Mouse (Mus musculus) c-Kit-negative CD71-positive TER-119-positive erythroid progenitor cells, embryonic 14.5 days (primary cell): ENCODE measurements around the gene Olfr1087.
"Not testable (repeated sequence)": the region's sequence is repeated elsewhere in the genome, so short reads cannot be mapped to it uniquely, and the experiment has no call there.

Experiments
- DNase-seq: peaks from one replicate; pipeline ENCODE4 v3.0.0-alpha.2; 2013; ENCODE audit warnings: low read depth, low spot score

Olfr1087 gene

DNA sequence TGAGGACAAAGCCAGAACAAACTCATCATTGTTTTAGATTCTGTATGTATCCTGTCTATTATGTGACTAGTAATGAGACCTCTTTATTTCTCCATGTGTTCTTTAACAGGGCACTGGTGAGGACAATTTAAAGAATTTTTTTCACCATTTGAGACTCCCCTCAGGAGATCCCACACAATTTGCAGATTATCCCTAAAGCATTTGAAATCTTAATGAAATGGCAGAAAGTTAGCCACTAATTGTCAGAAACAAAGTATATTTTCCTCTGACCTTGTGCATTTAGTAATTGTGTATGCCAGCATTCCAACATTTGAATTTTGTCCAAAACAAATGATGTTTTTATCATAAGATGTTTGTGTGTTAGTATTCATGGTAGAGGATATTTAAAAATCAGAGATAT, at the start of gene Olfr1087:
TSS of gene Olfr1087 (minus strand) at position 101 of the 400 bp plus-strand sequence.
- DNase-seq, result no peak

DNA sequence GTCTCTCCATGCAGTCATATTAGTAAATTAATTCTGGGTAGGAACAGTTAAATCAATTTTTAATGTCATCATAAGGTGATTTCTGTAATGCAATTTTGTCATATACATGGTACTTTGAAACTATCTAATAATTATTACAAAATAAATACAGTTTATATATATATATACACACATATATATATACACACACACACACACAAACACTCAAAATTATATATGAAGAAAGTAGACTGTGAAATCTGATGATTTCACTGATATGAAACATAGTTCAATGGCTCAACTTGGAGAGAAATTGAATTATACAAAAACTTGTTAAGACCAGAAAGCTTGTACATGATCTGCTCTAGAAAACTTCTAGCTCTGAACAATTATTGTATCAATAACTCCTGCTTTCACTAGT, 35.4 kb upstream of the Olfr1087 start, which contains the start of gene Olfr1089:
TSS of gene Olfr1089 (minus strand) at position 101 of the 400 bp plus-strand sequence.
- no peak for DNase-seq

DNA sequence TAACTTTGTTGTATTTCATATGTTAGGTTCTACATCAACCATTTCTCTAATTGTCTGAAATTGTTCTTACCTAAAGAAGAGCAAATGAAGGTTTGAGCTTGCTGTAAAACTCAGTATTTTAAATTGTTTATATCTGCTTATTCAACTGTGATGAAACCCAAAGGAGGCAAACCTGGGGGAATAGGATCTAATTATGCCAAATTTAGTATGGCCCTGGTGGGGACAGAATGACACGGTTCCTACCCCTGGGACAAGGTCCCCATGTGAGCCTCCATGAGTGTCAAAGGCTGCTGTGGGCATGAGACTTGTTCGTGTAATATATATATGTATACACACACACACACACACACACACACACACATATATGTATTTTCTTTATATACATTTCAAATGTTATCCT, 18.2 kb downstream of the Olfr1087 start, which contains the start of gene Olfr1086:
TSS of gene Olfr1086 (minus strand) at position 101 of the 400 bp plus-strand sequence.
- no peak for DNase-seq

DNA sequence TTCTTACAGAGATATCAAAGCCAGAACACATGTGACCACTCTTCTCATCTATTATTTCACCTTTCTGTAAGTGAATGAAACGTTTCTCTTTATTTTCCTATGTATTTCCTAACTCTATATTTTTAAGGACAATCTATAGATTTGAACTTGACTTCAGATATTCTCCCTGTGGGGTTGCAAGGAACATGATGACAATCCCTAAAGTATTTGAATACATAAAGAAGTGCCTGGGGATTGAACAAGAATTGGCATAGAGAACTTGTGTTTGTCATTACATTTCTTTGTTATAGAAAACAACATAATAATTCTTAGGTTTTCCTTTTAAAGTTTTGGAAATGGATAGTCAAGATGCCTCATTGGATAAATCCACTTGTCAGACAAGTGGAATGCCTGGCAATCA, 36.3 kb downstream of the Olfr1087 start, which contains the start of gene Olfr1085:
TSS of gene Olfr1085 (minus strand) at position 101 of the 400 bp plus-strand sequence.
- DNase-seq, result no peak

DNA sequence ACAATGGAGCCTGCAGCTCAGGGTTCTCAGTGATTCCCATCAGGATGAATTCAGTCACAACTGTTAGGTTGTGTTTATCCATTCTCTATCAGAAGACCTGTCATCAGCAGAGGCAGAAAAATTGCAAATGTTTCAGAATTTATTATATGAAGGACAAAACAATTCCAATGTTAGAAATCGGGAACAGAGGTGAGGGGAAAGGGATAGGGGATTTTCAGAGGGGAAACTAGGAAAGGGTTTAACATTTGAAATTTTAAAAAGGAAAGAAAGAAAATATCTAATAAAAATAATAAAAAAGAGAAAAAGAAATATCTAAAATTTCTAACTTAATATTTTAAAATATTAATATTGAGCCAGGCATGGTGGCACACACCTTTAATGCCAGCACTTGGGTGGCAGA, 58.6 kb downstream of the Olfr1087 start, which contains the start of gene Olfr1084:
TSS of gene Olfr1084 (minus strand) at position 101 of the 400 bp plus-strand sequence.
- not testable (repeated sequence) for DNase-seq
